Mouse (Mus musculus) olfactory bulb, adult 2 months (tissue): ENCODE measurements around the gene Tm9sf2.

ENCODE experiments used
- CTCF ChIP-seq: fragments of 200-500 bp; IDR thresholded peaks from 2 replicates; pipeline ENCODE4 v1.5.1; 2012; ENCODE audit warnings: low read depth, mild to moderate bottlenecking, low read length, moderate library complexity; ENCODE audit not compliant: insufficient read depth
- POLR2A ChIP-seq: fragments of 200-500 bp; IDR thresholded peaks from 2 replicates; pipeline ENCODE4 v1.6.1; 2012; ENCODE audit warnings: mild to moderate bottlenecking, low read depth, low read length, moderate library complexity; ENCODE audit not compliant: insufficient read depth

- TF ChIP-seq CTCF (no peak), POLR2A (no peak)
These were observed 93.5 kb downstream of the Tm9sf2 start for GRCm38 (mm10) chr14:122200247-122200885.
